Mouse (Mus musculus): ENCODE results near the gene Padi2.

GRCm38 (mm10) chr4:140860767-140861147 lies 45.4 kb upstream of the Padi2 start:
- no peak for TF ChIP-seq POLR2A (IDR thresholded peaks at IDR 0.05; ENCODE audit: insufficient read depth, low read length)
- TF ChIP-seq CTCF (IDR thresholded peaks at IDR 0.05; ENCODE audit: low read depth, low read length) = no peak
- TF ChIP-seq EP300 (IDR thresholded peaks at IDR 0.05; ENCODE audit: insufficient read depth, low read depth, low read length) = no peak

All from ES-Bruce4 (cell line).